Mouse (Mus musculus): ENCODE results near the gene Gm572.

DNA sequence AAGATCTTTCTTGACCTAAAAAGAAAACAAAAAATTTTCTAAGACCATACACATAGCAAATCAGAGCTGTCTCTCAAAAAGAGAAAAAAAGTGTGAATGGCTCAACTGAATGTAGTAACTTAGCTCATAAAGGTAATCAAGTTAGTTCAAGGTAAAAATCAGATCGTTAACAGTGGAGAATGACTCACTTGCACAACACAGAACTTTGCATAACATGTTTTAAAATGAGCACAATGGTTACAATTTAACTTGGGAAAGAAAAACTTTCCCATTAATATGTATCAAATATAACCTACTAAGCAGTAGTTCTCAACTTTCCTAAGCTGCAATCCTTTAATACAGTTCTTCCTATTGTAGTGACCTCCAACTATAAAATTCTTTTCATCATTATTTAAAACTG is 22.4 kb upstream of the Gm572 start:
- no peak for TF ChIP-seq GATA1 (IDR thresholded peaks at IDR 0.05; ENCODE audit: low read length)
- no peak for TF ChIP-seq TAL1 (IDR thresholded peaks at IDR 0.05; ENCODE audit: low read length)

All from erythroblast, embryonic 14.5 days (primary cell).